Mouse (Mus musculus) urinary bladder, adult 2 months (tissue): ENCODE results near the gene Kng1. TPM values are rescaled to one million over a fixed set of nuclear protein-coding genes. Genes with fewer than 3 reads are reported as not detected.
"Not testable (repeated sequence)": the region's sequence is repeated elsewhere in the genome, so short reads cannot be mapped to it uniquely, and the experiment has no call there.

ENCODE experiments used
- DNase-seq: peaks from one replicate; pipeline ENCODE4 v3.0.0; 2022; ENCODE audit warnings: low spot score
- polyA plus RNA-seq: library from polyadenylated mRNA; depleted of rRNA; stranded (reverse); fragments of >200 nt; gene quantifications from 2 replicates; pipeline ENCODE4 v1.2.3, GENCODE M21; 2012

Kng1 gene
- polyA plus RNA-seq, 1 experiment, result 0.08 TPM

DNA sequence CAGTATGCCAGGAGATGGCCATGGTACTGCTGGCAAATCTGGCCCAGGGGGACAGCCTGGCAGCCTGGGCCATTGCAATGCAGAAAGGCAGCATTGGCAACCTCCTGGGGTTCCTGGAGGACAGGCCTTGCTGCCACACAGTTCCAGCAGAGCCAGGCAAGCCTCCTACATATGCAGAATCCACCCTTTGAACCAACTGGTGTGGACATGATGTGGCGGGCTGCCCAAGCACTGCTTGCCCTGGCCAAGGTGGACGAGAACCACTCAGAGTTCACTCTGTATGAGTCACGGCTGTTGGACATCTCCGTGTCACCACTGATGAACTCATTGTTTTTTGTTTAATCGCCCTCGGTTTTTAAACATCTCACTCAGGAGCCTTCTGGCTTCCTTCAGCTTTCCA, 36.5 kb downstream of the Kng1 start:
- no peak for DNase-seq

DNA sequence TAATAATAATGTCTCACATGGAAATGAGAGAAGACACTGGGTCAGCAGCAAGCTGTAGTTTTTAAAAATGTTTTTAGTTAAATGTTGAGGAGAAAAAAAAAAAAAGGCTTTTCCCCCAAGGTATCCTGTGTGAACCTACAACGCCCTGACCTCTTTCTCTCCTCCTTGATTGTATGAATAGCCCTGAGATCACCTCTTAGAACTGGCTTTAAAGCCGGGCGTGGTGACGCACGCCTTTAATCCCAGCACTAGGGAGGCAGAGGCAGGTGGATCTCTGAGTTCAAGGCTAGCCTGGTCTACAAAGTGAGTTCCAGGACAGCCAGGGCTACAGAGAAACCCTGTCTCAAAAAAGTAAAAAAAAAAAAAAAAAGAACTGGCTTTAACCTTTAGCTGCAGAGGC, 37.9 kb downstream of the Kng1 start:
- not testable (repeated sequence) for DNase-seq

DNA sequence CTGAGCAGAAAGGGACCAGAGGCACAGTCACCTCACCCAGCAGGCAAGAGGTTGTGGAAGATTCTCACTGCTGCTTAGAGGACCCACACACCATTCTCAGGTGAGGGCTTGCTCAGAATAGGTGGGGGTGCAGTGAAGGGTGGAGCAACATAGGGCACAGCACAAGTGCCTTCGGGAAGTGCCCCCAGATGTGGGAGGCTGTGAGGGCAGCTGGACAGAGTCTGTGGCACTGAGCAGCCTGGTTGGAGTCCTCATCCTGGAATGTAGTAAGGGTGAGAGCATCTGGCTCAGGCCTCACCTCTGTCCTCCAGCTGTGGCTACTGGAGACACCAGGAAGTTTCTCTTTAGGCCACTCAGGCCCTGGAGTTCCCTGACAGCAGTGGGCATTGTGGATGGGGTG, 39.2 kb downstream of the Kng1 start:
- DNase-seq, result not testable (repeated sequence)

DNA sequence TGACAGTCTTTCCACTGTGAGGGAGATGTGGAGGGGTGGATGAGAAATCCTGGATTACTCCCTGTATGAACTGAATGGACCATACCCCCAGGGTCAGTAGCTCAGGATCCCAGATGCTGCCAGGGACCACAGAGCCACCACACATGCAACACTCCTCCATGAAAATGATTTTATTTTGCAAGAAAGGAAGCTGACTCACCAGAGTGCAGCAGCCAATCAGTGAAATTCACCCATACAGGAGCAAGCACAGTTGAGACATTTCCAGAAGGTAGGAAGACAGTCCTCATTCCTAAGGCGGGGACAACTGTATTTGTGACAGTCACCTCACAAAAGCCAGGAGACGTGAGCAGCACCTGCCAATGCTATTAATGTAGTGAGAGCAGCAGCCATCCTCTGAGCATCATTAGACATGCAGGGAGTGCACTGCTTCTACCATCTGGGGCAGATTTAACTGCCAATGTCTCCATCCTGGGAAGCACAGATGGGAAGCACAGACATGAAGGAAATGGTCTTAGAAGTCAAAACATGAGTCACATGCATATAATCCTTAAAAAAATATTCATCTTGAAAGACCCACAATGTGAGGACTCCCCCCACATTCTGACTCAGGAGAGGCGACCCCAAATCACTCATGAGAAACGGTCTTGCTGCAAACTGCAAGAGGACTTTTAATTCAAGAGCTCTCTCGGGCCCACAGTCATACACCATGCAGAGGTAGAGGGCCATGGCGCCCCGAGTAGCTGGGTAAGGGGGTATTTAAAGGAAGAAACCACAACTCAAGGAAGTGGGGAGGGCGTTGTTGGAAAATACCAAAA, 39.8 kb downstream of the Kng1 start:
- not testable (repeated sequence) for DNase-seq

DNA sequence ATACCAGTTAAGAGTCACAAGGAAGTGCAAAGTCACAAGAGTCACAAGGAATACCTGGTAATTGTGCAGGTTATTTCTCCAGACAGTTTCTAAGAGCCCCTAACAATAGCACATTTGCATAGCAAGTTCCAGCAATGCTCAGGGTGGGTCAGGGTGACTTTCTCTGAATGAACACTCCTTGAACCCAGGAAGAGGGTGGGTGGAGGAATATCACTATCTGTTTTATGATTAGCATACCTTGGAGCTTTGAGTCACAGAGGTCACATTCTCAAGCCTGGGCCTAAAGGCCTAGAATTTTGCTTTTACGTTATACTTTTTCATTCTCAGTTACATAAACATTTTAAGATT, 40.4 kb downstream of the Kng1 start:
- not testable (repeated sequence) for DNase-seq

DNA sequence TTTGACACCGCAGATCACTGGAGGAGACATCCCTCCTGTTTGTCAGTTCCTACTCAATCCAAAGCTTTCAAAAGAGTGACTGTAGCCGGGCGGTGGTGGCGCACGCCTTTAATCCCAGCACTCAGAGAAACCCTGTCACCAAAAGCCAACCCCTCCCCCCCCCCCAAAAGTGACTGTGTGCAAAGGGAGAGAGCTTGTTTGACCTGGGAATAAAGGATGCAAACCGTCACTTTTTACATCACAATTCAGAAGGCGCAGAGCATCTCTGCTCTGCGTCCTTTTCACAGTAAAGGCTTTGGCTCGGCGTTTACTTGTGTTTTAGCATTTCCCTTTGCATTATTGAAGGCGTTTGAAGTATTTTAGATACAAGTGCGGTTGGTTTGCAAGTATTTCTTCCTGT, 42.0 kb downstream of the Kng1 start:
- DNase-seq, result no peak

DNA sequence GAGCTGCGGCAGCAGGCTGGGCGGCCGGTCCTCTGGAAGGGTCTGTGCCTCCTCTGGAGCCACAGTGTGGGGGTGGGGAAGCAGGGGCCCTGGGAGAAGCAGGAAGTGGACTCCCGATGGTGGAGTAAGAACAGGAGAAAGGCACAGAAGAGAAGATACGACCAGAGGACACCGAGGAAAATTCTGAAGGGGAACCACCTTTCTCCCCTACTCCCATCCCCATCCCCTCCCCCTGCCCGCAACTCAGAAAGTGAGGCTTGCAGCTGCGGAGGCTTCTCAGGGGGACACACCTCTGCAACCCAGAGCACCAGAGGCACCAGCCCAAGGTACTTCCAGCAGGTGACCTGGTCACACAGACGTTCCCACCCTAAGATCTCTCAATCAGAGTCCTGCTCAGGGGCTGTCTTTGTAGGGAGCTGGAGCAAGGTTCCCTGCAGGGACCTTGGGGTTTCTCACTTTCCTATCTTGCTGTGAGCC, 42.5 kb downstream of the Kng1 start:
- no peak for DNase-seq

DNA sequence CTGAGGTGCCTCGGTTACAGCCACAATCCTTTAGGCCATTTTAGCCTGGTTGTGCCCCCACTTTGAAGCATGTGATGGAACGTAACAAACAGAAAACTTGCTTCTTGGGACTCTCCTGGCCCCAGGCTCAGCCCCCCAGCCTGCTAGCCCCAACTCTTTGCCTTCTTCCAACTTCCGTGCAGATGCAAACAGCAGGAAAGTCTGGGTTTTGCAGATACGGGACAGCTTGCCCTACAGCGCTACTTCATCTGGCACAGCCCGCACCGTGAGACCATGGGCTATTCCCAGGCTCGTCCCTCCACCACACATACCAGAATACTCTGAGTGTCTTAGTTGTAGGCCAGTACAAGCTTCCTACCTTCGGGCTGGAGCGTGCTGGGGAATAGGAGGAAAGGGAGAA, 42.9 kb downstream of the Kng1 start:
- DNase-seq, result no peak

DNA sequence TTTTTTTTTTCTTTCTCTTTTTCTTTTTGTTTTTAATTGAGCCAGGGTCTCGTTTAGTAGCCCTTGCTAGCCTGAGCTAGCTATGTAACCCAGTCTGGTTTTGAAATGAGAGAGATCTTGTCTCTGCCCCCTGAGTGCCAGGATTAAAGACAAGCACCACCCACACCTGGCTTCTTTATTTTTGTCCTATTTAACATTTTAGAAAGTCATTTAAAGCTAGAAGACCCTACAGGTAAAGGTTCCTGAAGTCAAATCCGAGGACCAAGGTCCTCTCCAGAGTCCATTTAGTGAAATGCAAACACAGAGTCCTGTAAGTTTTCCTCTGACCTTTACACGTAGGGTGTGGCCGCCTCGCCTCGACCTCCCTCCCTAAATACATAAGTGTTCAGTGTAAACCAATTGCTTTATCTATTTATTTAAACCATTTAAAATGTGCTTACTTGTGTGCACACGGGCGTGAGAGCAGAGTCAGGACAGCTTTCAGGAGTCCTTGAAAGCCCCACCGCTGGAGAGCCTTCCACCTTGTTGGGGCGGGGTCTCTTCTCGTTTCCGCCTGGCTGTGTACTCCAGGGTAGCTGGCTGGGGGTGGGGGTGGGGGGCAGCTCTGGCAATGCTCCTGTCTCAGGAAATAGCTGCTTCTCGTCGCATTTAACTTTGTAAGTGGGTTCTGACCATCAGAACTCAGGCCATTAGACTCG, 44.8 kb downstream of the Kng1 start:
- DNase-seq, result no peak

DNA sequence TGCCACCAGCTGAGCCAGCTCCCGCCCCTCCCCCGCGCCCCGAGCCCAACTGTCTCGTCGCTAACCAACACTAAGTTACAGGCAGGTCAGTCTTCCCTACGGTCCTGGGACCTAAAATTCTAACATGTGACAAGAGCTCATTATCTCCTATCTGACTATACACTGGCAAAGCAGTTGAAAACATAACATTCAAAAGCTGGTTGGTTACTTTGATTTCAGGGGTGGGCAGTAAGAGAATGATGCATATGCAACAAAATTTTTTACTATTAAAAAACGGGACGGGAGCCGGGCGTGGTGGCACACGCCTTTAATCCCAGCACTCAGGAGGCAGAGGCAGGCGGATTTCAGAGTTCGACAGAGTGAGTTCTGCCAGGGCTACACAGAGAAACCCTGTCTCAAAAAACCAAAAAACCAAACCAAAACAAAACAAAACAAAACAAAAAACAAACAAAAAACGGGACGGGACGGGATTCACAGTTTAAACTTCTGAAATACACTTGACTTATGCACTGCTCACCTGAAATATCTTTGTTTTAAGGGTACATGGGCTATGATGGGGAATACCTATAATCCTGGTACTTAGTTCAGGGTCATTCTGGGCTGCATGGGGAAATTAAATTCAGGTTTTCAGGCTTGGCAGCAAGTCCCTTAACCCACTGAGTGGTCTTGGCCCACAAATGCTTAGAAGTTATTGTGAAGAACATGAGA, 45.5 kb downstream of the Kng1 start:
- no peak for DNase-seq

DNA sequence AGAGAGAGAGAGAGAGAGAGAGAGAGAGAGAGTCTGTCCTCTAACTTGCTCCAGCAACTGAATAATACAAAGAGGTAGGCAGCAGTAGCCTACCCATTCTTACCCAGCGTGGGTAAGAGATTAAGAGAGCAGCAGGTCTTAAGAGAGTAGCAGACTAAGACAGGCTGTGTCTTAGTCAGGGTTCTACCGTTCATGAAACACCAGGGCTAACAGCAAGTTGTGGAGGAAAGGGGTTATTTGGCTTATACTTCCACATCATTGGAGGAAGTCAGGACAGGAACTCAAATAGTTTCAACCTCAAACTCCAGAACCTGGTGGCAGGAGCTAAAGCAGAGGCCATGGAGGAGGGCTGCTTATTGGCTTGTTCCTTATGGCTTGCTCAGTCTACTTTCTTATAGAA, 46.2 kb downstream of the Kng1 start:
- no peak for DNase-seq

DNA sequence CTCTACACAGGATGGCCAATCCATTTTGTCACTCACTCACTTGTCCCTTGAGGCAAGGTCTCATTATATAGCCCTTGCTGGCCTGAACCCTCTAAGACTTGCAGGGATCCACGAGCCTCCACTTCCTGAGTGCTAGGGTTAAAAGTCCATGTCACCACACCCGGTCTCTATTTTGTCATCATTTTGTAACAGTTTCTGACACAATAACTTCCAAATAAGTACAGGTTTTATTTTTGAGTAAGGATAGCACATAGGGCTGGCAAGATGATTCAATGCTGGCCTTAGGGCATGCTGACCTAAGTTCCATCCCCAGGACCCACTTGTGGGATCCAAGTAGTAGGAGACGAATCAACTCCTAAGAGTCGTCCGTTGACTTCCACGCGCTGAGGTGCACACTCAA, 48.5 kb downstream of the Kng1 start:
- DNase-seq, result no peak

DNA sequence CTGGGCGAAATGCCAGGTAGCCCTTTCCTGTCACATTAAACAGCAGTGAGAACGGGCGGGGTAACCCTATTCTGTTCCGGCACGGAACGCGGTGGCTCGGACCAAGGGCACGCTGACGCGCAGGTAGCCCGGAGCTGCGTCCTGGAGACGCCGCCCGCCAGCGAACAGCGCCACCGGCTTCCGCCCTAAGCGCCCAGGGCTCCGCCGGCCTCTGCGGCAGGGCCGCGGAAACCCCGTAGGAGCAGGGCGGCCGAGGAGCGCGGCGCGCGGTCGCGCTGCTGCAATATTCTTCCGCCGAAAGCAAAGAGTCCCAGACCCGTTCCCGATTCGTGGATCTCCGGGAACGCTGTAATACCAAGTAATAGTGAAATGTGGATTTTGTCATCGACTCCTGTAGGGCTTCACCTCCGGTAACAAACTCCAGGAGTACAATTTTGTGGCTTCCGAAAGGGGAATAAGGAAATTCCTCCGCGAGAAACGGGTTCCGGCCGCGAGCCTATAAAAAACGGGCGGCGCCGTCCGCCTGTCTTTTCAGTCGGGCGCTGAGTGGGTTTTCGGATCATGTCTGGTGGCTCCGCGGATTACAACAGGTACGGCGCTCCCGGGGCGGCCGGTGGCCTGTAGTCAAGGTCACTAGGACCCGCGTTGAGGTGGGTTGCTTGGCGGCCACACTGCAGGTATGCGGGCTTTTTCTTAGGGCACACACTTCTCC, 49.7 kb downstream of the Kng1 start, which contains the start of gene Eif4a2:
Gene Eif4a2 (plus strand): TSS at position 214 of the 712 bp plus-strand sequence.
- peak; percentile 95 for DNase-seq

DNA sequence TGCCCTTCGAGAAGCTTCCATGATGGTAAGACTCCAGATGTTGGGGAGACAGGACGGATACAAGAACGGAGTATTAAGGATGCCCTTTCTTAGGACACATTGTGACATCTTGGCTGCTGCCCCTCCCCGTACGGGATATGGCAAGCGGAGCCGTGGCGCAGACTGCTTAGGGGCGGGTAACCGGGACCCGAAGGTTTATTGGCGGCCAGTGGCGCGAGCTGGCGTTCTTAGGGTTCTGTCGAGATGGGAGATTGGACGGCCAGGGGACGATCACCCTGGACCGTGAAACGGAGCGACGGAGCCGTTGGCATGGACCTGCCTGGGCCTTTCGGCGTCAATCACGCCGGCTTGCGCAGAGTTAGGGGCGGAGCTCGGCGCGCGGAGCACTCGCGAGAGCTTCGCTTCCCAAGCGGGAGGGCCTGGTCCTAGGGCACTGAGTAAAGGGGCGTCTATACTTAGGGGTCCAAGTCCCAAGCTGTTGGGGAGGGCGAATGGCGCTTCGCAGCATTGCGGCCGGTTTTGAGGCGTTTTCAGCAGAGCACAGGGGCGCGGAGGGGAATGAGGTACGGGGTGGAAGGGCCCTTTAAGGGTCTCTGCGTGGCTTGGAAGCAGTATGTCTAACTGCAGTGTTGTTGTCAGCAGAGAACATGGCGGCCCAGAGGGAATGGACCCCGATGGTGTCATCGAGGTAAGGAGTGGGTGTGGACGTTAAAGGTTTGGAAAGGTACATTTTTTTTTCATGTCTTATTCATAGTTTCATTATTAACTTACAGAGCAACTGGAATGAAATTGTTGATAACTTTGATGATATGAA, 50.5 kb downstream of the Kng1 start:
- peak; percentile 74 for DNase-seq

DNA sequence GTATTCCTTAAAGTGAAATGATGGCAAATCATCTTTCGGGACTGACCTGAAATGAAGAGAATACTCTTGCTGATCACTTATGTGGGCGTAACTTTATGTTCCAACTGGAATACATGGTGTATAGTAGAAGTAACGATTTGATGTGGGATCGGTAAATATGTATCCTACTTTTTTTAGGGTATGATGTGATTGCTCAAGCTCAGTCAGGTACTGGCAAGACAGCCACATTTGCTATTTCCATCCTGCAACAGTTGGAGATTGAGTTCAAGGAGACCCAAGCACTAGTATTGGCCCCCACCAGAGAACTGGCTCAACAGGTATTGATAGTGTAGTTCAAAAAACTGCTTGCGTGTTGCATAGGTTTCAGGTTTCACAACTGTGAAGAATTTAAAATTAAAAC, 51.3 kb downstream of the Kng1 start:
- no peak for DNase-seq

DNA sequence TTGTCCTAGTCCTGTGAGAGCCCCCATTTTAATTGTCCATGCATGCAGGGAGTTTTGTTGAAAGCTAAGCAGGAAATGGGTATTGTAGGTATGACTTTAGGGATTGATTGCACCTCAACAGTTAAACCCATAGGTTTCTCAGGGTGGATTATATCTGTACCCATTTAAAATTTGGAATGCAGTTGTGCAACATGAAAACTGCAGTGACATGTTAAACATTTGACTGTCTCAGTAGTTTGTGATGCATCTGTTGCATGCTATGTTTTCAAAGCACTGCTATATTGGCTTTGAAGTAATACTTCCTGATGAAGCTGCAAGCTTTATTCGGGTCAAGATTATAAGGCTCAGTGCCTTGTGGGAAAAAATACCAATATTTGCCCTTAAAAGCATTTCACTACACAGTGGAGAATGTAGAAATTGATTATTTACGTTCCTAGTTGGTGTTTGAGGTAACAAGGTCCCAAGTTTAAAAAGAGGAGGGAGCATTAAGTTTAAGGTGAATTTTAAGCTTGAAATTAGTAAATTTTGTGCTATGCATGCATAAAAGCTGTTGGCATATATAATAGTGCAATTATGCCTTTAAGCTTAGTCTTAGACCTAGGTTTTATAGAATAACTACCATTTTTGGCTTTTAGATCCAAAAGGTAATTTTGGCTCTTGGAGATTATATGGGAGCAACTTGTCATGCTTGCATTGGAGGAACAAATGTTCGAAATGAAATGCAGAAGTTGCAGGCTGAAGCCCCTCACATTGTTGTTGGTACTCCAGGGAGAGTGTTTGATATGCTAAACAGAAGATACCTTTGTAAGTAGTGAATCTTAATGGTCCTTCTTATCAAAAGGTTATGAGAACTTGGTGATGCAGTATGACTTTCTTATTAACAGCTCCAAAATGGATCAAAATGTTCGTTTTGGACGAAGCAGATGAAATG, 52.0 kb downstream of the Kng1 start:
- no peak for DNase-seq

DNA sequence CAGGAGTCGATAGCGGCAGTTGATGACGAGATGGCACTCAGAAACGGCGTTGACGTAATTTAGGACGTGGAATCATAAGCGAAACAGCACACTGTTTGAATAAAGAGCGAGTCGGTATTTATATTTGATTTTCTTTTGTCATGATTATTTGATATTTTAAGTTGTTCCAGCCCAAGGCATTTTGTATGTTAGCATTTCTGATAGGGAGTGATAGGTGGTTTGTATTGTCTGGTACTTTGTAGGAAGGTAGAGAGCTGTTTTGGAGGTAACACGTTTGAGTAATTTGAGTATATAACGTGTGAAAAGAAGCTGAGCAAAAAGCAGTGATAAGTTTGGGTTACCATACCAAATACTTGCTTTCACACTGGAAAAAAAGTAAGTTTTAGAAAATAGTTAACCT, 54.7 kb downstream of the Kng1 start:
- DNase-seq, result no peak

DNA sequence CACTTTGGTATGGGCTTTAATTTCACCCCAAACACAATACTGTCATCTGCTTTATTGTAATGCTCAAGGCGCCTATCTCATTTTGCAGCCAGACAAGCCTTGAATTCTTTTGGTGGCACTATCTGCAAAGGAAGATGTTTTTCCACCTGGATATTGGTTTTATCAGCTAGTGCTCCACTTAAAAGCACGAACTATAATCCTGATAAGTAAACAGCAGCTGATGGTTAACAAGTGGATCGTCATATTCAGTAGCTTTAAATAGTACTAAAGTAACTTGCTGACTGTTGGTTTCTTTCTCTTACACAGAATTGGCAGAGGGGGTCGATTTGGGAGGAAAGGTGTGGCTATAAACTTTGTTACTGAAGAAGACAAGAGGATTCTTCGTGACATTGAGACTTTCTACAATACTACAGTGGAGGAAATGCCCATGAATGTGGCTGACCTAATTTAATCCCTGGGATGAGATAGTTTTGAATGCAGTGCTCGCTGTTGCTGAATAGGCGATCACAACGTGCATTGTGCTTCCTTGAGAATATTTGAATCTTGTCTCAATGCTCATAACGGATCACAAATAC, 55.3 kb downstream of the Kng1 start:
- DNase-seq, result no peak

DNA sequence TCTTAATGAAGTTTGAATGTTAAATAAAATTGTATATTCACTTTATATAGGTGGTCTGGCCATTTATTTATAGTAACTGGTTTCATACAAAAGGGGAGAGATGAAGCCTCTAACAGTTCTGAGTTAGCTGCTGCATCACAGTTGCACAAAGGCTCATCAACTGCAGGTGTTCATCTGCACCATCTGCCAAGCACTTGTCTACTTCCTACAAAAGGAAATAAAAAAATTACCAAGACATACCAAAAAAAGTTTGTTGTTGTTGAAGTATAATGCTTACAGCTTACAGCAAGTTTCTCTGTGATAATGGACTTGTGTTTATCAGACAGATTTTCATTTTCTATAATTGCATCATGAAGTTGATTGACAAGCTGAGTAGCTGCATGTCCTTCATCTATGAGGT, 56.2 kb downstream of the Kng1 start:
- no peak for DNase-seq
